Mouse (Mus musculus): ENCODE measurements at regions not wholly inside any gene's neighbourhood (a gene's known extent, or its start where the extent isn't known, plus 50 kb on each side); places are given as distances from the start of the nearest gene placed in this dataset.

- TF ChIP-seq POLR2A (IDR thresholded peaks at IDR 0.05; ENCODE audit: insufficient read length, low read depth) = no peak
- TF ChIP-seq E2F4 (IDR thresholded peaks at IDR 0.05; ENCODE audit: insufficient read depth) = no peak
- no peak for TF ChIP-seq MYOD1 (IDR thresholded peaks at IDR 0.05; ENCODE audit: control insufficient read depth in 1 of 3, insufficient read length in 2 of 3, low read depth in 2 of 3)
- TF ChIP-seq POLR2AphosphoS2 (IDR thresholded peaks at IDR 0.05; ENCODE audit: insufficient read length, low read depth) = no peak
- TF ChIP-seq TCF12 (IDR thresholded peaks at IDR 0.05; ENCODE audit: insufficient read depth, poor library complexity, severe bottlenecking) = no peak
- no peak for TF ChIP-seq USF1 (IDR thresholded peaks at IDR 0.05; ENCODE audit: low read depth)
- TF ChIP-seq REST (IDR thresholded peaks at IDR 0.05; ENCODE audit: insufficient read depth, insufficient read length) = no peak
- no peak for TF ChIP-seq CEBPB (IDR thresholded peaks at IDR 0.05; ENCODE audit: insufficient read depth, poor library complexity, severe bottlenecking)
- no peak for TF ChIP-seq MYOG (IDR thresholded peaks at IDR 0.05; ENCODE audit: control insufficient read depth in 1 of 3, insufficient read depth in 1 of 3, insufficient read length in 2 of 3, low read depth in 2 of 3)
- no peak for TF ChIP-seq MAX (IDR thresholded peaks at IDR 0.05; ENCODE audit: low read depth)
- TF ChIP-seq SRF (IDR thresholded peaks at IDR 0.05; ENCODE audit: control insufficient read depth, insufficient read length, low read depth) = no peak
- no peak for TF ChIP-seq TCF3 (IDR thresholded peaks at IDR 0.05; ENCODE audit: insufficient read length, low read depth)
Observed at GRCm38 (mm10) chr5:119053738-119054137, 493.3 kb downstream of the Med13l start.
